Mouse (Mus musculus) midbrain, embryonic 15.5 days (tissue): Measurements from ENCODE around the gene Smyd2. TPM values are rescaled to one million over a fixed set of nuclear protein-coding genes. Genes with fewer than 3 reads are reported as not detected.

Experiments
- ATAC-seq: fragments of 200-750 bp; cut with Nextera tagmentation; replicated peaks from 2 replicates; pipeline ENCODE4 v1.8.0; 2017; ENCODE audit warnings: moderate TSS enrichment
- H3K27ac ChIP-seq: fragments of 300-500 bp; sonication (generic); 2 replicates; pipeline ENCODE4 v1.5.1; 2015; ENCODE audit warnings: mild to moderate bottlenecking, inconsistent platforms
- H3K27me3 ChIP-seq: fragments of 300-500 bp; sonication (generic); replicated peaks from 2 replicates; pipeline ENCODE4 v1.6.1; 2015; ENCODE audit warnings: inconsistent platforms
- H3K36me3 ChIP-seq: fragments of 300-500 bp; sonication (generic); replicated peaks from 2 replicates; pipeline ENCODE4 v1.6.1; 2015; ENCODE audit warnings: inconsistent platforms
- H3K4me1 ChIP-seq: fragments of 300-500 bp; sonication (generic); 2 replicates; pipeline ENCODE4 v1.6.1; 2015; ENCODE audit warnings: inconsistent platforms
- H3K4me2 ChIP-seq: fragments of 300-500 bp; sonication (generic); 2 replicates; pipeline ENCODE4 v1.6.1; 2015; ENCODE audit warnings: inconsistent platforms, mild to moderate bottlenecking, moderate library complexity
- H3K4me3 ChIP-seq: fragments of 300-500 bp; sonication (generic); 2 replicates; pipeline ENCODE4 v1.5.1; 2015; ENCODE audit warnings: mild to moderate bottlenecking, inconsistent platforms
- H3K9ac ChIP-seq: fragments of 300-500 bp; sonication (generic); 2 replicates; pipeline ENCODE4 v1.6.1; 2015; ENCODE audit warnings: mild to moderate bottlenecking, inconsistent platforms
- H3K9me3 ChIP-seq: fragments of 300-500 bp; sonication (generic); 2 replicates; pipeline ENCODE4 v1.6.1; 2016; ENCODE audit warnings: inconsistent platforms
- WGBS: fragments of 180-500 bp; shearing (Covaris S2); methylation state at CpG from one replicate; pipeline ENCODE4 v1.1.7; 2015; ENCODE audit warnings: mixed read lengths; 5-methylcytosine and 5-hydroxymethylcytosine counted together
- polyA plus RNA-seq: library from polyadenylated mRNA; unstranded; fragments of >200 nt; fragmentation: Nextera tagmentation; extraction: Ambion mirVana; gene quantifications from 2 replicates; pipeline ENCODE4 v1.2.1, GENCODE M21; 2015

Smyd2 gene
- polyA plus RNA-seq, 1 experiment from 2014 or later: 71.3 TPM

DNA sequence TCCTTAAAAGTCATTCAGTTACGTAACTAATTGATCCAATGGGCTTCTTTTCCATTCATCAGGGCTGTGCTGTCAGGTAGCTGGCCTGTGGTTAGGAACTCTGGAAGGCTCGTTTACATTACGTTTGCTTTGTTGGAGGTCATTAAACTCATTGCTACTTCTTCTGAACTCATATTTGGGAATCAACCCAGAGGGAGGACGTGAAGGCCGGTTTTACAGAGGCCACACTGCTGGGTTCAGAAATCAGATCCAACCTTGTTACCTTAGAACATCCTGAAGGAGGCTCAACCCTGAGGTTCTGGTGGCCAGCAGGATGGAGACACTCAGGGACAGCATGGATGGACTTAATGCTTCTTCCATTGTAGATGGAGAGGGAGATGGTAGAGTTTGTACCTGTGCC is 70.1 kb downstream of the Smyd2 start:
- Histone ChIP-seq H3K27ac (no peak overlapping the region), H3K4me1 (no peaks in the 10 kb centered on the region), H3K36me3 (no peaks in the 10 kb centered on the region), H3K9me3 (no peaks in the 10 kb centered on the region), H3K4me2 (no peak overlapping the region), H3K4me3 (no peak overlapping the region), H3K27me3 (no peaks in the 10 kb centered on the region), H3K9ac (no peak overlapping the region)
- WGBS: 91% methylated on average over 5 of the region's 5 CpGs
- ATAC-seq: no peak

DNA sequence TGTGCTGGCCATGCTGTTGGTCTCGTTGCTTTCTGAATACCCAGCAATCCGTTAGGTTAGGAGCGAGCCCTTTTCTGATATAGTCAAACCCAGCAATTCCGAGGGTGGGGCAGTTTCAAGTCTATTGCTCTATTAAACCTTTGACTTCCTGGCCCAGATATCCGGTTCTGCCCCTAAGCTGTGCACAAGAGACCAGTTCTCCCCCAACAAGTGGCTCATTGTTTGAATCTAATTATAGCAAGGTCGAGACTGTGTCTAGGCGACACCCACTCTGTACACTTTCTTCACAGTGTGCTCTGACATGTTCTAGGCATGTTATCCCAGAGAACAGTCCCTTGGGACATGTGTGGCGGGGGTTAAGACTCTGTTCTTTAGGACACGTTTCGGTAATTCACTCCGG is 72.6 kb downstream of the Smyd2 start:
- no peaks in the 10 kb centered on the region for H3K4me1 ChIP-seq
- no peak overlapping the region for H3K4me3 ChIP-seq
- 84% methylated on average over 11 of the region's 11 CpGs for WGBS
- H3K27me3 ChIP-seq: no peaks in the 10 kb centered on the region
- no peak overlapping the region for H3K4me2 ChIP-seq
- no peaks in the 10 kb centered on the region for H3K9me3 ChIP-seq
- H3K36me3 ChIP-seq: no peaks in the 10 kb centered on the region
- no peak for ATAC-seq
- no peak overlapping the region for H3K9ac ChIP-seq
- no peak overlapping the region for H3K27ac ChIP-seq

DNA sequence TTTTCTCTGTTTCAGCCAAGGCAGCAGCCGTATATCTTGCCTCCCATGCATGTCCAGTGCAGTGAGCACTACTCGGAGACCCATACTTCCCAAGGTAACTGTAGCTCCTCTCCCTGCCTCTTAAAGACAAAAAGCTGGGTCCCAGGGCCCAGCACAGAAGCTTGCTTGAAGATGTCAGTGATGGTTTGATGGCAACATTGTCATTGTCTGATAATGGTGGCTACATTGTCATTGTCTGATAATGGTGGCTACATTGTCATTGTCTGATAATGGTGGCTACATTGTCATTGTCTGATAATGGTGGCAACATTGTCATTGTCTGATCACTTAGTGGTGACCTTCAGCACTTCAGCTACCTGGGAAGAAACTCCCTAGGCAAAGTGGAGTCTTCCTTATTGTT is 75.8 kb downstream of the Smyd2 start:
- no peak overlapping the region for H3K27ac ChIP-seq
- WGBS: 92% methylated on average over 2 of the region's 2 CpGs
- ATAC-seq: no peak
- H3K9ac ChIP-seq: no peak overlapping the region
- H3K9me3 ChIP-seq: no peaks in the 10 kb centered on the region
- H3K27me3 ChIP-seq: no peaks in the 10 kb centered on the region
- no peaks in the 10 kb centered on the region for H3K4me1 ChIP-seq
- H3K4me2 ChIP-seq: no peak overlapping the region
- no peaks in the 10 kb centered on the region for H3K36me3 ChIP-seq
- H3K4me3 ChIP-seq: no peak overlapping the region

DNA sequence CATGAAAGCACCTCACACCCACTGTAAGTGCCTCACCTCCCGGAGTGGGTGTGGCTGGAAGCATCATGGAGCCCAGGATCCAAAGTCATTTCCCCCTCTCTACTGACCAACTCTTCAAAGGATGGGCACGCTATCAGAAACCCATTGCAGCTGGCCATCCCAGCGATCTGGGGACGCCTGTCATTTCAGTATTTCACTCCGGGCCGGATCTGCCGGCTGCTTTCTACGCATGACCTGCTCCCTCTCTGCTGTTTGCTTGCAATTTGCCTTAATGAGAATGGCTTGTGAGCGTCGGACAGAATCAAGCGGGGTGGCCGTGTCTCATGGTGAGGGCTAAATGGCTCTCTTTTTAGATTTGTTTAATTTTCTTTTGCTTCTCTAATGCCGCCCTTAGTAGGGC is 88.0 kb downstream of the Smyd2 start:
- Histone ChIP-seq H3K9ac (no peak overlapping the region), H3K27ac (no peak overlapping the region), H3K4me3 (no peak overlapping the region), H3K27me3 (no peaks in the 10 kb centered on the region), H3K4me1 (peaks cover 10% of the 10 kb centered on the region), H3K9me3 (no peaks in the 10 kb centered on the region), H3K4me2 (no peak overlapping the region), H3K36me3 (no peaks in the 10 kb centered on the region)
- ATAC-seq: no peak
- 46% methylated on average over 13 of the region's 13 CpGs for WGBS

DNA sequence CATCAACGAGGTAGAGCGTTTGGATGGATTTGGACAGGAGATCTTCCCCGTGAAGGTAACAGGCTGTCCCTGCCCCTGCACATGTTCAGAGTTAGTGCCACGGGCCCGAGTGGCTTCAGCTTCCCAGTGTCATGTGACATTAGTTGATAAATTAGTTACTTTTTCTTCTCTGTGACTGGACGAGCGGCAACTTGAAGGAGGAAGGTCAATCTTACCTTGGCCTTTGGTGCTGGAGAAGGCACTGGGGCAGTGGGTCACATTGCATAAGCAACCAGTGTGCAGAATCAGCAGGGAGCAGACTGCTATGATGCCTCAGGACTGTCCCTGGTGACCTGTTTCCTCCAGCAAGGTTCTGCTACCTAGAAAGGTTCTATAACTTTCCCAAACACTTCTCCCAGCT is 88.8 kb downstream of the Smyd2 start:
- Histone ChIP-seq H3K4me2 (no peak overlapping the region), H3K4me3 (no peak overlapping the region), H3K27ac (no peak overlapping the region), H3K4me1 (peaks cover 10% of the 10 kb centered on the region), H3K27me3 (no peaks in the 10 kb centered on the region), H3K9ac (no peak overlapping the region), H3K36me3 (no peaks in the 10 kb centered on the region), H3K9me3 (no peaks in the 10 kb centered on the region)
- no peak for ATAC-seq
- WGBS: 85% methylated on average over 7 of the region's 7 CpGs

DNA sequence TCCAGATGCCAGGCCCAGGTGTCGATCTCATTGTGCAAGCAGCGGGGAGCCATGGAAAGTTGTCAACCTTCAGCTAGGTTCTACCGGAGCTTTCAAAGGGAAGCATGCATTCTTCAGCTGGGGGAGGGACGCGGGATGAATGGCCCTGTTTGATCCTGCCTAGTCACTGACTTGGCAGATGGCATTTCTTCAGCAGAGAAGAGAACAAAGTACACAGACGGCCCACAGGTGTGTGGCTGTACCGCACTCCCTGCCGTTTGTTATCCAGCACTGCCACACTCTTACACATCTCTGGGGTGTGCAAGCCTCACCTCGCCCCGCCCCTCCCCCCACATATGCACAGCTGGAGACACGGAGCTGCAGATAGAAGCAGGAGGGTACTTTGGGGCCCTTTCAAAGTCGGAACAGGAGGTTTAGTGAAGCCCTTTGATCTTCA is 91.3 kb downstream of the Smyd2 start:
- Histone ChIP-seq H3K27ac (no peak overlapping the region), H3K4me2 (no peak overlapping the region; the same call in 1 of the 2 replicates), H3K4me1 (peaks cover 10% of the 10 kb centered on the region), H3K4me3 (no peak overlapping the region), H3K9ac (no peak overlapping the region), H3K27me3 (no peaks in the 10 kb centered on the region), H3K36me3 (no peaks in the 10 kb centered on the region), H3K9me3 (no peaks in the 10 kb centered on the region)
- 14% methylated on average over 12 of the region's 12 CpGs for WGBS
- no peak for ATAC-seq

Other genes starting within 250 kb of the Smyd2 start
- 12.0 and 18.7 TPM in 2 replicates for gene Cenpf, start 234.3 kb downstream of the Smyd2 start, polyA plus RNA-seq
- 1.5 and 2.1 TPM in 2 replicates for gene Ptpn14, start 194.1 kb downstream of the Smyd2 start, polyA plus RNA-seq
- gene Prox1, start 248.4 kb upstream of the Smyd2 start, polyA plus RNA-seq: 11.1 and 14.1 TPM in 2 replicates